Mouse (Mus musculus): ENCODE measurements around the gene Gm4707. TPM values are rescaled to one million over a fixed set of nuclear protein-coding genes. Genes with fewer than 3 reads are reported as not detected.
A peak's percentile ranks its signal among the peaks of the same experiment; 100 is the strongest.

The Gm4707 gene
- 1.3 and 1.5 TPM in 2 replicates for polyA plus RNA-seq (2015; fragmentation: Nextera tagmentation; extraction: Ambion mirVana)

- H3K27ac ChIP-seq (replicated peaks) = no peak within 1 kb of the TSS
- no peaks in the 10 kb centered on the region for H3K27me3 ChIP-seq
- no peaks in the 10 kb centered on the region for H3K9me3 ChIP-seq (replicated peaks)
- H3K4me3 ChIP-seq (replicated peaks) = no peak within 1 kb of the TSS
- no peaks in the 10 kb centered on the region for H3K4me1 ChIP-seq (replicated peaks)
- H3K9ac ChIP-seq = no peak within 1 kb of the TSS
- WGBS (ENCODE audit: insufficient replicate concordance) = 91% methylated on average over 2 of the region's 2 CpGs
- no peak for ATAC-seq (ENCODE audit: insufficient read depth)
- H3K36me3 ChIP-seq (replicated peaks) = peaks cover 80% of the 10 kb centered on the region
- H3K4me2 ChIP-seq = no peak within 1 kb of the TSS
These were observed at the start of gene Gm4707 for GRCm38 (mm10) chr17:71459818-71460217. Gm4707 (minus strand) TSS chr17:71459918.

DNA sequence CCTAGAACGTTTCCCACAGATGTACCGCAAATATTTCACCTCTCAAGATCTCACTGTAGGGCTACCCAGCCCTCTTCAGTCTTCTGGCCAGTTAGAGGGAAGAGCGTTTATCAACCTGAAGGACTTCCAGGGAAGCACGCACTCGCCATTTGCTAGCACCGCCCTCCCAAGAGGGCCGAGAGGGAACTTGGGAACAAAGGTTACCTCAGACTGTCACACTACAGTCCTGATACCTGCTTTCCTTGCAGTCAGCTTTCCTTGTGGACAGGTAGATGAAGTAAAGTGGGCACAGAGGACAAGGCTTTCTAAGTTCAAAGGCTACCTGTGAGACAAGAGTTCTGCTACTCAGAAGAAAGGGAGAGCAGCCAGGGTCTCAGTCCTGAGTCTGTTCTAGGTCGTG, 47.1 kb upstream of the Gm4707 start:
- no peaks in the 10 kb centered on the region for H3K9me3 ChIP-seq (replicated peaks)
- H3K27ac ChIP-seq (replicated peaks) = no peak overlapping the region
- no peak for ATAC-seq (ENCODE audit: insufficient read depth)
- no peaks in the 10 kb centered on the region for H3K27me3 ChIP-seq
- H3K4me3 ChIP-seq (replicated peaks) = no peak overlapping the region
- no peak overlapping the region for H3K4me2 ChIP-seq
- WGBS (ENCODE audit: insufficient replicate concordance) = 91% methylated on average over 8 of the region's 8 CpGs
- H3K36me3 ChIP-seq (replicated peaks) = peaks cover 91% of the 10 kb centered on the region
- peaks cover 12% of the 10 kb centered on the region for H3K4me1 ChIP-seq (replicated peaks)
- no peak overlapping the region for H3K9ac ChIP-seq

DNA sequence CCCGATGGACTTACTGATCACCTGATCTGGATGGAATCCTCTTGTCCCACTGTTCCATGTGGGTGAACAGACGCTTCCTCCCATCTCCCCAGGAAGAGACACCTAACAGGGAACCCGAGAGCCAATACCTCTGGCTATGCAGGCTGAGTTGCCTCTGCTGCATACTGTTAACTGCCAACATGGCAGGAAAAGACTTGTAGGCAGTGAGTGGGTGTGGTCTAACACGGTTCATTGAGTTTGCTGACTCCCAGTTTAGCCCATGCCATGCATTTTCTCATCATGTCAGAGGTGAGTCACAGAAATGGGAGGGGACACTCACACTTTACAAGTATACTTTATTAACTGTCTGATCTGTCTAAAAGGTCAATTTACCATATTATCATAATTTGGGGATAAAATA, 36.1 kb upstream of the Gm4707 start:
- Histone ChIP-seq H3K36me3 (replicated peaks) (peaks cover 66% of the 10 kb centered on the region), H3K9me3 (replicated peaks) (no peaks in the 10 kb centered on the region), H3K4me1 (replicated peaks) (peaks cover 11% of the 10 kb centered on the region), H3K4me3 (replicated peaks) (no peak overlapping the region), H3K27me3 (no peaks in the 10 kb centered on the region), H3K9ac (no peak overlapping the region), H3K4me2 (no peak overlapping the region), H3K27ac (replicated peaks) (no peak overlapping the region)
- WGBS (ENCODE audit: insufficient replicate concordance) = 79% methylated on average over 4 of the region's 4 CpGs
- no peak for ATAC-seq (ENCODE audit: insufficient read depth)

DNA sequence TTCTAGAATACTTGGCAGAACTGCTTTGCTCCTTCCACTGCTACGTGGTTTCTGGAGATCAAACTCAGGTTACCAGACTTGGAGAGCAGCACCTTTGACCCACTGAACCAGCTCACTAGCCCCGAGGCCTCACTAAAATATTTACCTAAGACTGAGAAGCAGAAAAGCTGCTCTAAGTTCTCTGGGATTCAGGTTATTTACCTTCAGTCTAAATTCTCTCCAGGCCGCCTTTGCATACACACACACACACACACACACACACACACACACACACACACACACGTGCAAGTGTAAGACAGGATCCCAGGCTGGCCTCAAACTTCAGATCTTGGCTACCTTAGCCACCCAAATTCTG, 31.6 kb upstream of the Gm4707 start:
- ATAC-seq (ENCODE audit: insufficient read depth) = peak; percentile 20; the same call in 1 of the 2 replicates
- WGBS (ENCODE audit: insufficient replicate concordance) = 40% methylated on average over 4 of the region's 4 CpGs
- peak overlapping the region; percentile 52 for H3K4me2 ChIP-seq
- H3K36me3 ChIP-seq (replicated peaks) = peaks cover 21% of the 10 kb centered on the region
- H3K9me3 ChIP-seq (replicated peaks) = no peaks in the 10 kb centered on the region
- H3K9ac ChIP-seq = peak overlapping the region; percentile 15; the same call in 1 of the 2 replicates
- no peaks in the 10 kb centered on the region for H3K27me3 ChIP-seq
- no peak overlapping the region for H3K4me3 ChIP-seq (replicated peaks)
- H3K27ac ChIP-seq (replicated peaks) = peak overlapping the region; percentile 79
- H3K4me1 ChIP-seq (replicated peaks) = peaks cover 36% of the 10 kb centered on the region

GRCm38 (mm10) chr17:71490666-71491331, 31.1 kb upstream of the Gm4707 start:
- peak overlapping the region; percentile 52 for H3K4me2 ChIP-seq
- peak overlapping the region; percentile 79 for H3K27ac ChIP-seq (replicated peaks)
- H3K9ac ChIP-seq = peak overlapping the region; percentile 15; the same call in 1 of the 2 replicates
- peaks cover 16% of the 10 kb centered on the region for H3K36me3 ChIP-seq (replicated peaks)
- H3K27me3 ChIP-seq = no peaks in the 10 kb centered on the region
- no peak overlapping the region for H3K4me3 ChIP-seq (replicated peaks)
- ATAC-seq (ENCODE audit: insufficient read depth) = peak; percentile 76
- H3K9me3 ChIP-seq (replicated peaks) = no peaks in the 10 kb centered on the region
- WGBS (ENCODE audit: insufficient replicate concordance) = 21% methylated on average over 9 of the region's 9 CpGs
- H3K4me1 ChIP-seq (replicated peaks) = peaks cover 41% of the 10 kb centered on the region

GRCm38 (mm10) chr17:71489703-71490461, 30.2 kb upstream of the Gm4707 start:
- H3K4me3 ChIP-seq (replicated peaks) = no peak overlapping the region
- 47% methylated on average over 9 of the region's 9 CpGs for WGBS (ENCODE audit: insufficient replicate concordance)
- peaks cover 49% of the 10 kb centered on the region for H3K4me1 ChIP-seq (replicated peaks)
- H3K9me3 ChIP-seq (replicated peaks) = no peaks in the 10 kb centered on the region
- no peak overlapping the region for H3K9ac ChIP-seq
- no peaks in the 10 kb centered on the region for H3K27me3 ChIP-seq
- H3K27ac ChIP-seq (replicated peaks) = peak overlapping the region; percentile 79
- ATAC-seq (ENCODE audit: insufficient read depth) = peak; percentile 43
- peaks cover 7% of the 10 kb centered on the region for H3K36me3 ChIP-seq (replicated peaks)
- no peak overlapping the region for H3K4me2 ChIP-seq

- Histone ChIP-seq H3K9me3 (replicated peaks) (no peaks in the 10 kb centered on the region), H3K4me2 (peak overlapping the region; percentile 73), H3K27me3 (no peaks in the 10 kb centered on the region), H3K27ac (replicated peaks) (peak overlapping the region; percentile 74), H3K4me3 (replicated peaks) (peak overlapping the region; percentile 48), H3K36me3 (replicated peaks) (no peaks in the 10 kb centered on the region), H3K4me1 (replicated peaks) (peaks cover 43% of the 10 kb centered on the region), H3K9ac (peak overlapping the region; percentile 39; the same call in 1 of the 2 replicates)
- 24% methylated on average over 8 of the region's 8 CpGs for WGBS (ENCODE audit: insufficient replicate concordance)
- ATAC-seq (ENCODE audit: insufficient read depth) = no peak
These were observed 26.6 kb upstream of the Gm4707 start for GRCm38 (mm10) chr17:71486231-71486851.

DNA sequence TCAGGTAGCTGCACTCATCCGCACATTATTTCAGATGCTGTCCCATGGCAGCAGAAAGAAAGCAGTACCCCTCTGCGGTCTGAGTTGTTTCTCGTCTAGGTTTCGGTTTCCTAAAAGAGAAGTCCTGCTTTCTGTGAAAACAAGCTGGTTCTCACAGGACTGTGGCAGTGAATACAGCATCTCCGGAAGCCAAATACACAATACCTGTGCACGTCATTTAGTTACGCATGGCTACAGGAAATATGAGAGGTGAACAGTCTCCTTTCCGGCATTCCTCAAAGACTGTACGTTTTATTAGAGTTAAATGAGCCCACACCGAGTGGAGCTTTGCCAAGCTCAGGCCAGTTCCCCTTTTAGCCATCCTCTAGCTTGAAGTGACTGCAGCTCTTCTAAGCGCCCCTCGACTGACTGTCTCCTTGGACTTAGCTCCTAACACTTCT, 26.1 kb upstream of the Gm4707 start:
- no peaks in the 10 kb centered on the region for H3K27me3 ChIP-seq
- peaks cover 38% of the 10 kb centered on the region for H3K4me1 ChIP-seq (replicated peaks)
- no peak for ATAC-seq (ENCODE audit: insufficient read depth)
- H3K36me3 ChIP-seq (replicated peaks) = no peaks in the 10 kb centered on the region
- H3K9me3 ChIP-seq (replicated peaks) = no peaks in the 10 kb centered on the region
- H3K4me3 ChIP-seq (replicated peaks) = peak overlapping the region; percentile 48
- WGBS (ENCODE audit: insufficient replicate concordance) = 11% methylated on average over 12 of the region's 12 CpGs
- H3K9ac ChIP-seq = peak overlapping the region; percentile 39; the same call in 1 of the 2 replicates
- peak overlapping the region; percentile 73 for H3K4me2 ChIP-seq
- peak overlapping the region; percentile 74 for H3K27ac ChIP-seq (replicated peaks)

DNA sequence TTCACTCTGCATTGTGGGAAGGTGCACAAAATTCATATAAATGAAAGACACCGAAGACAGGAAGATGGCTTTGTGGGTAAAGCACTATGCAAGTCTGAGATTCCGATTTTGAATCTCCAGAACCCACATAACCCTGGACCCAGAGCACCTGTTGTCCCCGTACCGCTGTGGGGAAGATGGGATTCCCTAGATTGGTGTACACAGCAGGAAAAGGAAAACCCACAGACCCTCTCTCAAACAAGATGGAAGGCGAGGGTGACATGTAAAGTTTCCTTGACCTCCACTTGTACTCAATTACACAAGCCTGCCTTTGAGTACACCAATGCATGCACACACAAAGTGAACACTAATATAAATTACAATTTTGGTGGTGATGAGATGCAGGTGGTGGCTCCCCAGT, 25.0 kb upstream of the Gm4707 start:
- ATAC-seq (ENCODE audit: insufficient read depth) = no peak
- Histone ChIP-seq H3K9me3 (replicated peaks) (no peaks in the 10 kb centered on the region), H3K4me3 (replicated peaks) (no peak overlapping the region), H3K36me3 (replicated peaks) (no peaks in the 10 kb centered on the region), H3K27me3 (no peaks in the 10 kb centered on the region), H3K4me1 (replicated peaks) (peaks cover 33% of the 10 kb centered on the region), H3K9ac (no peak overlapping the region), H3K27ac (replicated peaks) (no peak overlapping the region), H3K4me2 (no peak overlapping the region)
- 80% methylated on average over 5 of the region's 5 CpGs for WGBS (ENCODE audit: insufficient replicate concordance)

GRCm38 (mm10) chr17:71483418-71484060, 23.8 kb upstream of the Gm4707 start:
- H3K4me3 ChIP-seq (replicated peaks) = no peak overlapping the region
- WGBS (ENCODE audit: insufficient replicate concordance) = 75% methylated on average over 7 of the region's 7 CpGs
- no peaks in the 10 kb centered on the region for H3K9me3 ChIP-seq (replicated peaks)
- peak overlapping the region; percentile 19 for H3K27ac ChIP-seq (replicated peaks)
- no peak overlapping the region for H3K4me2 ChIP-seq
- H3K9ac ChIP-seq = no peak overlapping the region
- H3K27me3 ChIP-seq = no peaks in the 10 kb centered on the region
- peaks cover 30% of the 10 kb centered on the region for H3K4me1 ChIP-seq (replicated peaks)
- no peaks in the 10 kb centered on the region for H3K36me3 ChIP-seq (replicated peaks)
- 0 out of 2 replicates have a peak, but pooled peaks have one; percentile 20 for ATAC-seq (ENCODE audit: insufficient read depth)
